Mouse (Mus musculus): ENCODE measurements at regions not wholly inside any gene's neighbourhood (a gene's known extent, or its start where the extent isn't known, plus 50 kb on each side); places are given as distances from the start of the nearest gene placed in this dataset.

DNA sequence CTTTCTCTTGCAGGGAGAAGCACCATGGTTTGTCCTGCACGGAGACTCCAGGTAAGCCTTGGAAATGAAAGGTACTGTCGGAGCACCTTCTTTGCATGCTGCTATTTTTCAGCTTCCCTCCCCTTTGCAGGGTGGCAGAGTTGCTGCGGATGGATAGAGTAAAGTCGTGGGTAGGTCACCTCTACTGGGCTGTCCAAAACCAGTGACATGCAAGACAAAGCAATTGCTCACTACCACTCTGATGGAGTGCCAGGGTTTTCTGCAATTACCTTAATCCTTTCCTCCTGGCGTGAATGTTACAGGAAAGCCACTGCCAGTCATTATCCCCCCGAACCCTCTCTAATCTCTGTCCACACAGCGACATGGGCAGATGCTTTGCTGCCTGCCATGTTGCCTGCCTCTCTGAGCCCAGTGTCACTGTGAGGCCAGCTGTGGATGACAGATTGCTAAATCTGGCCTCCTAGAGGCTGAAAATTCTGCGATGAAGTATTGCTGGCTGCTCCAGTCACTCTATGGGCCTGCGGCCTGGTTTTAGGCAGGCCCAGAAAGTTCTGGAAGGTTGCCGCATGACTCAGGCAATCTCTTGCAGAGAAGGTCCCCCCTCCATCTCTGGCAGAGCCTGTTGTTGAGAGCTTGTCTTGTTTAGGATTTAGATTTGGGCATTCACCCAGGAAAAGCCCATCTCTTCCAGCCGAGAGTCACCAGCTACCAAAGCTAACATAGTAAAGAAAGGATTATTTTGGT lies 54.1 kb upstream of the Sod3 start:
- H3K27ac ChIP-seq (ENCODE audit: low read length), result no peak overlapping the region
- H3K27me3 ChIP-seq (ENCODE audit: control insufficient read depth, insufficient read depth, low read length), result no peaks in the 10 kb centered on the region
- no peak overlapping the region for H3K4me3 ChIP-seq (replicated peaks; ENCODE audit: low read length)
- no peaks in the 10 kb centered on the region for H3K36me3 ChIP-seq (ENCODE audit: control insufficient read depth, insufficient read depth, low read length)
- H3K4me2 ChIP-seq (ENCODE audit: low read depth, low read length), result no peak overlapping the region
- no peaks in the 10 kb centered on the region for H3K4me1 ChIP-seq (ENCODE audit: control insufficient read depth, insufficient read depth, low read length)
- no peak overlapping the region for H3K9ac ChIP-seq (ENCODE audit: low read length)
- WGBS, result 74% methylated on average over 11 of the region's 11 CpGs
- peak; percentile 75; the same call in 1 of the 2 replicates for ATAC-seq (ENCODE audit: insufficient read depth, low FRiP score)
- H3K9me3 ChIP-seq (replicated peaks; ENCODE audit: control insufficient read depth, low read length), result no peaks in the 10 kb centered on the region

DNA sequence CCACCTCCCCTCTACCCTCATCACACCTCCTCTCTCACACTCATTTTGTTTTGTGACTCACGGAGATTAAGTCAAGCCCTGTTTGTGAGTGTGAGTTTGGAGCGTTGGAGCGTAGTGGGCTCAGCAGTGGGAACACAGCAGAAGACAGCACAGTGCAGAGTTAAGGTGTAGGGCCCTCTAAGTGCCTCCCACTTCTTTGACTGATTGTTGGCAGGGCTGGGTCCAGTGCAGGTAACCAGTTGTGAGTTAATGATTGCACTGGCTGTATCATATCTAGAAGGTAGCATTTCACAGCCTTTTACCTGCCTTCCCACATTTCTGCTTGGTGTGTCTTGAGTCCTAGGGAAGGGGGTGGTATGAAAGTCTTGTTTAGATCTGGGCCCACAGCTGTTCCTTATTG lies 67.3 kb upstream of the Sod3 start:
- no peak overlapping the region for H3K9ac ChIP-seq (ENCODE audit: low read length)
- no peak overlapping the region for H3K4me3 ChIP-seq (replicated peaks; ENCODE audit: low read length)
- H3K27me3 ChIP-seq (ENCODE audit: control insufficient read depth, insufficient read depth, low read length), result no peaks in the 10 kb centered on the region
- H3K4me2 ChIP-seq (ENCODE audit: low read depth, low read length), result no peak overlapping the region
- no peak for ATAC-seq (ENCODE audit: insufficient read depth, low FRiP score)
- H3K4me1 ChIP-seq (ENCODE audit: control insufficient read depth, insufficient read depth, low read length), result no peaks in the 10 kb centered on the region
- H3K27ac ChIP-seq (ENCODE audit: low read length), result no peak overlapping the region
- 84% methylated on average over 3 of the region's 3 CpGs for WGBS
- H3K36me3 ChIP-seq (ENCODE audit: control insufficient read depth, insufficient read depth, low read length), result no peaks in the 10 kb centered on the region
- H3K9me3 ChIP-seq (replicated peaks; ENCODE audit: control insufficient read depth, low read length), result no peaks in the 10 kb centered on the region

DNA sequence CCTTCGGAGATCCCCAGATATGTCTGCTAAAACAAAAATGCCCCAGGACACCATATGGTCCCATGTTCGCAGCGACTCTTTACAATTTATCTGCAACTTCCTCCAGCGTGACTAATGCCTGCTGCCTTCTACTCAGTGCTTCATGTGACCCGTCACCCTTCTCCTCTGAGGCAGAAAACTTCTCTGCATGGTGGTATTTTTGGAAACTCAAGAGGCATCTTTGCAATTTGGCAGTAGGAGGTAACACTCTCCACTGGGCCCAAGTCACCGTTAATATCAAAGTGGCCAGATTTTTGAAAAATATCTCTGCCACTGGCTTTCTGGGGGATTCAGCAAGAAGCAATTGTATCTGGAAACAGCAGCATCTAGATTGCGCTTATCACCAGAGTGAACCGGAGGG lies 69.1 kb upstream of the Sod3 start:
- ATAC-seq (ENCODE audit: insufficient read depth, low FRiP score), result no peak
- H3K4me2 ChIP-seq (ENCODE audit: low read depth, low read length), result no peak overlapping the region
- no peaks in the 10 kb centered on the region for H3K4me1 ChIP-seq (ENCODE audit: control insufficient read depth, insufficient read depth, low read length)
- H3K36me3 ChIP-seq (ENCODE audit: control insufficient read depth, insufficient read depth, low read length), result no peaks in the 10 kb centered on the region
- H3K9me3 ChIP-seq (replicated peaks; ENCODE audit: control insufficient read depth, low read length), result no peaks in the 10 kb centered on the region
- no peak overlapping the region for H3K27ac ChIP-seq (ENCODE audit: low read length)
- H3K9ac ChIP-seq (ENCODE audit: low read length), result no peak overlapping the region
- H3K27me3 ChIP-seq (ENCODE audit: control insufficient read depth, insufficient read depth, low read length), result no peaks in the 10 kb centered on the region
- no peak overlapping the region for H3K4me3 ChIP-seq (replicated peaks; ENCODE audit: low read length)
- 64% methylated on average over 8 of the region's 8 CpGs for WGBS

DNA sequence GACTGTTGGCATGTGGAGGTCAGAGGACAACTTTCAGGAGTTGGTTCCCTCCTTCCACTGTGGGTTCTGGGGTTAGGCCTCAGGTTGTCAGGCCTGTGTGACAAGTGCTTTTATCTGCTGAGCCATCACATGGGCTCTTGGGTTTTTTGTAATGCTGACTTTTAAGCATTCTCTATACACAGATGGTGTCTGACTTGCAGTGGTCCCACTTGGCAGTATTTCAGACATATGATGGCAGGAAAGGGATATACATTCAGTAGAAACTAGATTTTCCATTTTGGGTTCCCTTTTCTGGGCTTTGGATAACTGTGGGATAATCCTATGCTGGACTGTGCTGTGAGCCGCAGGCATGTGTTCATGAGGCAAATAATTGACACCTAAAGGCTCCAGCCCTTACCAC lies 75.3 kb upstream of the Sod3 start:
- no peaks in the 10 kb centered on the region for H3K36me3 ChIP-seq (ENCODE audit: control insufficient read depth, insufficient read depth, low read length)
- no peak overlapping the region for H3K4me2 ChIP-seq (ENCODE audit: low read depth, low read length)
- H3K4me3 ChIP-seq (replicated peaks; ENCODE audit: low read length), result no peak overlapping the region
- no peaks in the 10 kb centered on the region for H3K9me3 ChIP-seq (replicated peaks; ENCODE audit: control insufficient read depth, low read length)
- 90% methylated on average over 1 of the region's 1 CpGs for WGBS
- no peaks in the 10 kb centered on the region for H3K27me3 ChIP-seq (ENCODE audit: control insufficient read depth, insufficient read depth, low read length)
- H3K9ac ChIP-seq (ENCODE audit: low read length), result no peak overlapping the region
- no peak for ATAC-seq (ENCODE audit: insufficient read depth, low FRiP score)
- no peak overlapping the region for H3K27ac ChIP-seq (ENCODE audit: low read length)
- no peaks in the 10 kb centered on the region for H3K4me1 ChIP-seq (ENCODE audit: control insufficient read depth, insufficient read depth, low read length)

DNA sequence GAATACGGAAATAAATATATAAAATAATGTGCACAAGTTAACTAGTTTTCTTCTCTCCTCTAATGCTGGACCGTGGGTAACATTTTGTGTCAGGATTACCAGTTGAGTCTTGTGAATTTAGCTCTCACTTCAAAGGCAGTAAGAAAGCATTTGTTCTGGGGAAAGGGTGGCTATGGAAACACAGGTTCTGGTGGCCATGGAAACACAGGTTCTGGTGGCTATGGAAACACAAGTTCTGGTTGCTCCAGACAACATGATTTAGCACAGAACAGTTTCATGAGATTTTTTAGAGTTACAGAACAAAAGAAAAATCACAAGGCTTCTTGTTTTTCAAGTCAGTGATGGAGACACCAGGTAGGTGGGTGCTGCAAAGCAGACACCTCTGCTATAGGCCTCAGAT lies 82.7 kb upstream of the Sod3 start:
- H3K4me3 ChIP-seq (replicated peaks; ENCODE audit: low read length), result no peak overlapping the region
- H3K4me2 ChIP-seq (ENCODE audit: low read depth, low read length), result no peak overlapping the region
- H3K4me1 ChIP-seq (ENCODE audit: control insufficient read depth, insufficient read depth, low read length), result no peaks in the 10 kb centered on the region
- H3K27me3 ChIP-seq (ENCODE audit: control insufficient read depth, insufficient read depth, low read length), result no peaks in the 10 kb centered on the region
- no peaks in the 10 kb centered on the region for H3K36me3 ChIP-seq (ENCODE audit: control insufficient read depth, insufficient read depth, low read length)
- no peak overlapping the region for H3K9ac ChIP-seq (ENCODE audit: low read length)
- ATAC-seq (ENCODE audit: insufficient read depth, low FRiP score), result no peak
- WGBS, result 91% methylated on average over 2 of the region's 2 CpGs
- no peak overlapping the region for H3K27ac ChIP-seq (ENCODE audit: low read length)
- no peaks in the 10 kb centered on the region for H3K9me3 ChIP-seq (replicated peaks; ENCODE audit: control insufficient read depth, low read length)

DNA sequence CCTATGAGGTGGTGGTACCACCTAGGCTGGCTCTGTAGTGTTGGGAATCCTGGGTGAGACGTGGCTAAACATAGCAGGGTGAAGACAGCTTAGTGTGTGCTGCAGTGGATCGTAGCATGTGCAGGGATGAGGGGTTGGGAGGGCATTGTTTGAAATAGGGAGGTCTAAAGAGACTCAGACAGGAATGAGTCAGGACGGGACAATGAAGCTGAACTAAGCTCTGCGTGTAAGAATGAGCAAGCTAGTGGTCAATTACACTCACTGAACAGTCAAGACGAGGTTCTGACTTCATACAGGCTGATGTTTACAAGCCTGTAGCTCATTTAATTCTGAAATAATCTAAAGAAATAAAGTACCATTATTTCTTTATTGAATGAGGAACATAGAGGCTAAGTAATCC lies 85.5 kb upstream of the Sod3 start:
- no peaks in the 10 kb centered on the region for H3K27me3 ChIP-seq (ENCODE audit: control insufficient read depth, insufficient read depth, low read length)
- ATAC-seq (ENCODE audit: insufficient read depth, low FRiP score), result no peak
- H3K9ac ChIP-seq (ENCODE audit: low read length), result no peak overlapping the region
- H3K27ac ChIP-seq (ENCODE audit: low read length), result no peak overlapping the region
- no peaks in the 10 kb centered on the region for H3K9me3 ChIP-seq (replicated peaks; ENCODE audit: control insufficient read depth, low read length)
- no peak overlapping the region for H3K4me3 ChIP-seq (replicated peaks; ENCODE audit: low read length)
- H3K4me2 ChIP-seq (ENCODE audit: low read depth, low read length), result no peak overlapping the region
- H3K4me1 ChIP-seq (ENCODE audit: control insufficient read depth, insufficient read depth, low read length), result no peaks in the 10 kb centered on the region
- no peaks in the 10 kb centered on the region for H3K36me3 ChIP-seq (ENCODE audit: control insufficient read depth, insufficient read depth, low read length)
- WGBS, result 68% methylated on average over 5 of the region's 5 CpGs

DNA sequence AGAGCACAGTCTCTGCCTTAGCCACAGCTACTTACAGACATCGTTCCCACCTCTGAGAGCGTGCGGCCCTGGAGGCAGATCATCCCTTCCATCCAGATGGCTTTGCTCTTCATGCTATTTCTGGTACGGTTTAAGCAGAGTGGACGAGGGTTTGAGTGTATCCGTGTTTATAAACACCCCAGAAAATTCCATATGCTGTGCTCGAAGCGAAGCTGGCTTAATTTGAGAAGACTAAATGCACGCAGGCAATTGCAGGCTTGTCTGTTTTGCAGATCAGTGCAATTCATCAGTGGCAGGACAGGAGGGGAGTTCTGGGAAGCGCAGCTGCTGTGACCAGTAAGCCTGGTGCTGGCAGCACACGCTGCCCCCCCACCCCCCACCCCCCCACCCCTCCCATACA lies 72.9 kb upstream of the Dhx15 start:
- Histone ChIP-seq H3K9me3 (replicated peaks; ENCODE audit: control insufficient read depth, low read length) (peaks cover 4% of the 10 kb centered on the region; the same call in 1 of the 2 replicates), H3K4me2 (ENCODE audit: low read depth, low read length) (no peak overlapping the region), H3K36me3 (ENCODE audit: control insufficient read depth, insufficient read depth, low read length) (no peaks in the 10 kb centered on the region), H3K4me1 (ENCODE audit: control insufficient read depth, insufficient read depth, low read length) (no peaks in the 10 kb centered on the region), H3K9ac (ENCODE audit: low read length) (no peak overlapping the region), H3K4me3 (replicated peaks; ENCODE audit: low read length) (no peak overlapping the region), H3K27ac (ENCODE audit: low read length) (peak overlapping the region; percentile 43; the same call in 1 of the 2 replicates), H3K27me3 (ENCODE audit: control insufficient read depth, insufficient read depth, low read length) (no peaks in the 10 kb centered on the region)
- ATAC-seq (ENCODE audit: insufficient read depth, low FRiP score), result peak; percentile 72; the same call in 1 of the 2 replicates
- WGBS, result 47% methylated on average over 11 of the region's 11 CpGs

DNA sequence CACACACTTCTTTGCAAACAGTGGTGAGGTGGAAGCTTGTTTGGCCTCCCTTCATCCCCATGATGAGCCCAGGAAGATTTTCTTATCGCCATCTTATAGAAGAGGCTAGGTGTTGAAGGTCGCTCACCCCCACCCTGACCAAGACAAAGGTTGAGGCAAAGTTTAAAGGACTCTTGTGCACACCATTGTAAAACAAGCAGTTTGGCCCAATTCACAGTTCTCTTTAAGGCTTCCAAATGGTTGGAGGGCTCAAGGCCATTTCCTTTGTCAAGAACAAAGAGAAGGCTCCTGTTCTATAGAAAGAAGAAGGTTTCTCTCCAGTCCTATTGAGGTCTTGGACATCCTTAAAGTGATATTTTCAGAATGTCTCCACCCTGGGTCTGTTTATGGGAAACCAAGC lies 67.8 kb upstream of the Dhx15 start:
- no peak overlapping the region for H3K4me3 ChIP-seq (replicated peaks; ENCODE audit: low read length)
- peaks cover 4% of the 10 kb centered on the region; the same call in 1 of the 2 replicates for H3K4me1 ChIP-seq (ENCODE audit: control insufficient read depth, insufficient read depth, low read length)
- H3K36me3 ChIP-seq (ENCODE audit: control insufficient read depth, insufficient read depth, low read length), result no peaks in the 10 kb centered on the region
- H3K9ac ChIP-seq (ENCODE audit: low read length), result no peak overlapping the region
- H3K4me2 ChIP-seq (ENCODE audit: low read depth, low read length), result no peak overlapping the region
- no peaks in the 10 kb centered on the region for H3K27me3 ChIP-seq (ENCODE audit: control insufficient read depth, insufficient read depth, low read length)
- no peak overlapping the region for H3K27ac ChIP-seq (ENCODE audit: low read length)
- ATAC-seq (ENCODE audit: insufficient read depth, low FRiP score), result no peak
- 84% methylated on average over 2 of the region's 2 CpGs for WGBS
- no peaks in the 10 kb centered on the region for H3K9me3 ChIP-seq (replicated peaks; ENCODE audit: control insufficient read depth, low read length)

DNA sequence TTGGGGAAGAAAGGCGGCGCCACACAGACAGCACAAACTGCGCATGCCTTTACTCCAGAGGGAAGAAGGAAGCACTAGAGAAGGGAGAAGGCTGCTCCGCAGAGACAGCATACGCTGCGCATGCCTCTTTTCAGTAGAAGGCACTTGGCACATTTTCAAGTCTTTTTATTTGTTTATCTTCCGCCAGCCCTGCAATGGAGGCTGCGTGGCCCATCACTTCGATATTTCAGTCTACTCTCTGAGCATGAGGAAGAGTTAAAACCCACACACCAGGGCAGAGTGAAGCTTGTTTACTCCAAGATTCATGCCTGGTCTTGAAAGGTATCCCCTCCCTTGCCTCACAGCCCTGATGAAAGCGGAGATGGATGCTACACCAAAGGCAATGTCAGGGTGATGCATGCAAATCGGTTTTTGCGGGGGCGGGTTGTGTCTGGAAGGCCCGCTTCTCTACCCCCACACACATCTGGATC lies 64.3 kb upstream of the Dhx15 start:
- H3K36me3 ChIP-seq (ENCODE audit: control insufficient read depth, insufficient read depth, low read length), result no peaks in the 10 kb centered on the region
- WGBS, result 35% methylated on average over 14 of the region's 14 CpGs
- H3K4me3 ChIP-seq (replicated peaks; ENCODE audit: low read length), result peak overlapping the region; percentile 26
- H3K27me3 ChIP-seq (ENCODE audit: control insufficient read depth, insufficient read depth, low read length), result no peaks in the 10 kb centered on the region
- H3K4me1 ChIP-seq (ENCODE audit: control insufficient read depth, insufficient read depth, low read length), result peaks cover 4% of the 10 kb centered on the region; the same call in 1 of the 2 replicates
- H3K9me3 ChIP-seq (replicated peaks; ENCODE audit: control insufficient read depth, low read length), result no peaks in the 10 kb centered on the region
- H3K4me2 ChIP-seq (ENCODE audit: low read depth, low read length), result peak overlapping the region; percentile 50
- peak; percentile 56; the same call in 1 of the 2 replicates for ATAC-seq (ENCODE audit: insufficient read depth, low FRiP score)
- H3K27ac ChIP-seq (ENCODE audit: low read length), result peak overlapping the region; percentile 63
- peak overlapping the region; percentile 36; the same call in 1 of the 2 replicates for H3K9ac ChIP-seq (ENCODE audit: low read length)

All from stomach, embryonic 16.5 days (tissue).